ENCODE assay signal across 13 mouse cellular contexts in the genomic region with DNA sequence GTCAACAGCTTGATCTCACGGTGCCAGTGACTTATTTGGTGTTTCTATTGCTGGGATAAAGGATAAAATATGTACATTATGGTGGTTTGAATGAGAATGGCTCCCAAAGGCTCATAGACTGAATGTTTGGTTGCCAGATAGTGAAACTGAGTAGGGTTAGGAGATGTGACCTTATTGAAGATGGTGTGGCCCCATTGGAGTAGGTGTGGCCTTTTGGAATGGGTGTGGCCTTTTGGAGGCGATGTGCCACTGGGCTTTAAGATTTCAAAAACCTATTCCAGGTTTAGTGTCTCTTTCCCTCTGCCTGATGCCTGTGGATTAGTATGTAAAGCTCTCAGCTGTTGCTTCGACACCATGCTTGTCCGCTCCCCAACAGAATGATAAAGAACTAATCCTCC.
"Had no signal": no experiment of that assay in that cellular context is flagged by ENCODE, and none has a peak within 500 bp of the region (broad histone marks: within the 10 kb centered on the region; RNA-seq: fewer than 3 reads in every experiment).

No protein-coding gene starts in this region.

- H3K9ac ChIP-seq: limb, embryonic 12.5 days; midbrain, embryonic 15.5 days; neural tube, embryonic 13.5 days had no signal

- H3K4me2 ChIP-seq: limb, embryonic 12.5 days; midbrain, embryonic 15.5 days; neural tube, embryonic 13.5 days had no signal

- H3K27me3 ChIP-seq: limb, embryonic 12.5 days; midbrain, embryonic 15.5 days; neural tube, embryonic 13.5 days had no signal

- ATAC-seq: midbrain, embryonic 15.5 days had no signal

- H3K27ac ChIP-seq: kidney, postnatal 0 days; limb, embryonic 12.5 days; midbrain, embryonic 10.5 days; midbrain, embryonic 15.5 days; neural tube, embryonic 13.5 days; stomach, postnatal 0 days had no signal

- H3K36me3 ChIP-seq: limb, embryonic 12.5 days; midbrain, embryonic 10.5 days; midbrain, embryonic 15.5 days; neural tube, embryonic 13.5 days had no signal

- H3K4me3 ChIP-seq: limb, embryonic 12.5 days; midbrain, embryonic 10.5 days; midbrain, embryonic 15.5 days; neural tube, embryonic 13.5 days had no signal

- DNase-seq: kidney, adult 11 months; kidney, adult 9 months; kidney, postnatal 36 days; layer of hippocampus, adult 9-11 months; layer of hippocampus, postnatal 36 days; right cerebral cortex, postnatal 14 days; thymus, postnatal 14 days had no signal

- H3K9me3 ChIP-seq: limb, embryonic 12.5 days; midbrain, embryonic 10.5 days; midbrain, embryonic 15.5 days; neural tube, embryonic 13.5 days had no signal

- H3K4me1 ChIP-seq: limb, embryonic 12.5 days; midbrain, embryonic 15.5 days; neural tube, embryonic 13.5 days had no signal
